Comparison of ENCODE assay signal across 10 mouse cellular contexts in the genomic region with DNA sequence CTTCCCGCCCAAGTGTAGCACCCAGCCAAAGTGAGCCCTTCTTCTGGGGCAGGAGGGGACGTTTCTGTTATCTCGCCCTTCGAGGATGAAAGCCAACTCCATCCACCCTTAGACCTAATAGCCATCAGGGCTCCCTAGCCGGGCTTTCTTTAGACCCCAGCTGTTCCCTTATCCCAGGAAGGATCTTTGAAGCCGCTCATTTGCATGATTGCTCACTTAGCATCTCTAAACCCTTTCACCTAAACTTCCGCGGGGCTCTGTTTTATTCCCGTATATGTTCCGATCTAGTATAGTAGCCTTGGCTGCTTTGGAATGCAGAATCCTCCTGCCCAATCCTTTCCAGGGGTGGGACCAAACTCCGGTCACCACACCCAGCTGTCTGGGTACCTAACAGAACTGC.
DNase-seq lines count a peak whose midpoint lies in the region; ATAC-seq lines count a peak whose summit lies in the region.
"Had no signal": no experiment of that assay in that cellular context is flagged by ENCODE, and none has a peak within 500 bp of the region (broad histone marks: within the 10 kb centered on the region; RNA-seq: fewer than 3 reads in every experiment).

No protein-coding gene starts in this region.

- no peak overlapping the region for H3K9ac ChIP-seq in neural tube, embryonic 12.5 days
- H3K9ac ChIP-seq in embryonic facial prominence, embryonic 14.5 days (ENCODE audit: low read depth, low read length) = no peak overlapping the region
- H3K9ac ChIP-seq in hindbrain, embryonic 16.5 days (ENCODE audit: low read depth, low read length) = peak overlapping the region; percentile 41; the same call in 1 of the 2 replicates
- H3K9ac ChIP-seq in neural tube, embryonic 15.5 days (replicated peaks) = no peak overlapping the region
- H3K9ac ChIP-seq: liver, embryonic 14.5 days had no signal

- WGBS in neural tube, embryonic 12.5 days = 4% methylated on average over 11 of the region's 11 CpGs
- 5% methylated on average over 11 of the region's 11 CpGs for WGBS in embryonic facial prominence, embryonic 14.5 days
- WGBS in hindbrain, embryonic 16.5 days = 4% methylated on average over 11 of the region's 11 CpGs
- WGBS in neural tube, embryonic 15.5 days = 6% methylated on average over 11 of the region's 11 CpGs

- peaks cover 20% of the 10 kb centered on the region; the same call in 1 of the 2 replicates for H3K4me1 ChIP-seq in neural tube, embryonic 12.5 days
- no peaks in the 10 kb centered on the region for H3K4me1 ChIP-seq in embryonic facial prominence, embryonic 14.5 days (ENCODE audit: control insufficient read depth, insufficient read depth, low read length)
- peaks cover 13% of the 10 kb centered on the region for H3K4me1 ChIP-seq in hindbrain, embryonic 16.5 days (ENCODE audit: control insufficient read depth, insufficient read depth, low read depth, low read length)
- peaks cover 18% of the 10 kb centered on the region; the same call in 1 of the 2 replicates for H3K4me1 ChIP-seq in neural tube, embryonic 15.5 days

- no peaks in the 10 kb centered on the region for H3K27me3 ChIP-seq in neural tube, embryonic 12.5 days (replicated peaks)
- 0 out of 2 replicates have a peak, but pooled peaks cover 4% of the 10 kb centered on the region for H3K27me3 ChIP-seq in embryonic facial prominence, embryonic 14.5 days (replicated peaks; ENCODE audit: control insufficient read depth, insufficient read depth, low read length)
- peaks cover 4% of the 10 kb centered on the region for H3K27me3 ChIP-seq in hindbrain, embryonic 16.5 days (replicated peaks; ENCODE audit: control insufficient read depth, insufficient read depth, low read length)
- H3K27me3 ChIP-seq in neural tube, embryonic 15.5 days (replicated peaks) = no peaks in the 10 kb centered on the region; the same call in 1 of the 2 replicates

- no peaks in the 10 kb centered on the region for H3K9me3 ChIP-seq in neural tube, embryonic 12.5 days
- H3K9me3 ChIP-seq in embryonic facial prominence, embryonic 14.5 days (ENCODE audit: control insufficient read depth, low read length) = no peaks in the 10 kb centered on the region
- no peaks in the 10 kb centered on the region for H3K9me3 ChIP-seq in hindbrain, embryonic 16.5 days (ENCODE audit: control insufficient read depth, low read length)
- H3K9me3 ChIP-seq in neural tube, embryonic 15.5 days (replicated peaks) = no peaks in the 10 kb centered on the region

- H3K4me3 ChIP-seq in neural tube, embryonic 12.5 days = no peak overlapping the region
- no peak overlapping the region for H3K4me3 ChIP-seq in embryonic facial prominence, embryonic 14.5 days (ENCODE audit: low read depth, low read length)
- no peak overlapping the region for H3K4me3 ChIP-seq in hindbrain, embryonic 16.5 days (ENCODE audit: low read length)
- no peak overlapping the region for H3K4me3 ChIP-seq in neural tube, embryonic 15.5 days (replicated peaks)

- no peak overlapping the region for H3K27ac ChIP-seq in neural tube, embryonic 12.5 days
- H3K27ac ChIP-seq in embryonic facial prominence, embryonic 14.5 days (replicated peaks; ENCODE audit: low read depth, low read length) = no peak overlapping the region
- no peak overlapping the region for H3K27ac ChIP-seq in hindbrain, embryonic 16.5 days (ENCODE audit: low read depth, low read length)
- no peak overlapping the region for H3K27ac ChIP-seq in neural tube, embryonic 15.5 days (replicated peaks)
- H3K27ac ChIP-seq: liver, embryonic 14.5 days had no signal

- H3K36me3 ChIP-seq in neural tube, embryonic 12.5 days = no peaks in the 10 kb centered on the region
- no peaks in the 10 kb centered on the region for H3K36me3 ChIP-seq in embryonic facial prominence, embryonic 14.5 days (ENCODE audit: control insufficient read depth, insufficient read depth, low read length)
- no peaks in the 10 kb centered on the region for H3K36me3 ChIP-seq in hindbrain, embryonic 16.5 days (ENCODE audit: control insufficient read depth, insufficient read depth, low read length)
- H3K36me3 ChIP-seq in neural tube, embryonic 15.5 days = no peaks in the 10 kb centered on the region

- ATAC-seq in neural tube, embryonic 12.5 days (ENCODE audit: low FRiP score, low read depth) = no peak
- ATAC-seq in embryonic facial prominence, embryonic 14.5 days (ENCODE audit: low read depth) = 0 out of 2 replicates have a peak, but pooled peaks have one; percentile 27
- no peak for ATAC-seq in hindbrain, embryonic 16.5 days
- ATAC-seq in neural tube, embryonic 15.5 days (ENCODE audit: low FRiP score) = no peak

- H3K4me2 ChIP-seq in neural tube, embryonic 12.5 days (replicated peaks) = peak overlapping the region; percentile 32; the same call in 1 of the 2 replicates
- H3K4me2 ChIP-seq in embryonic facial prominence, embryonic 14.5 days (ENCODE audit: low read depth, low read length) = peak overlapping the region; percentile 40
- H3K4me2 ChIP-seq in hindbrain, embryonic 16.5 days (ENCODE audit: low read length) = peak overlapping the region; percentile 41
- H3K4me2 ChIP-seq in neural tube, embryonic 15.5 days = peak overlapping the region; percentile 40

- no peak for DNase-seq in neural tube, embryonic 10.5 days (ENCODE audit: extremely low spot score, low spot score)
- no peak for DNase-seq in embryonic facial prominence, embryonic 14.5 days (ENCODE audit: low spot score)
- no peak for DNase-seq in layer of hippocampus, adult 8-10 months (ENCODE audit: low spot score in 2 of 2)
- no peak for DNase-seq in cerebellum, adult 11 months
- no peak for DNase-seq in adrenal gland, postnatal 14 days
- DNase-seq: kidney, adult 8-10 months had no signal
